Mouse (Mus musculus) kidney, adult 2 months (tissue): ENCODE data around the gene Ndufs2. TPM values are rescaled to one million over a fixed set of nuclear protein-coding genes. Genes with fewer than 3 reads are reported as not detected.
A peak's percentile ranks its signal among the peaks of the same experiment; 100 is the strongest.

ENCODE experiments used
- DNase-seq: peaks from one replicate; pipeline ENCODE4 v3.0.0; 2021
- H3K27ac ChIP-seq: fragments of 200-500 bp; 2 replicates; pipeline ENCODE4 v1.5.1; 2012; ENCODE audit warnings: low read depth, low read length, control low read depth, inconsistent platforms; ENCODE audit not compliant: insufficient read depth
- H3K27me3 ChIP-seq: fragments of 200-500 bp; replicated peaks from 2 replicates; pipeline ENCODE4 v1.6.1; 2012; ENCODE audit warnings: mild to moderate bottlenecking, moderate library complexity, low read length, inconsistent platforms; ENCODE audit not compliant: control insufficient read depth, insufficient read depth
- H3K36me3 ChIP-seq: fragments of 200-500 bp; 2 replicates; pipeline ENCODE4 v1.6.1; 2012; ENCODE audit warnings: mild to moderate bottlenecking, moderate library complexity, low read length, inconsistent platforms; ENCODE audit not compliant: control insufficient read depth, insufficient read depth
- H3K4me1 ChIP-seq: fragments of 200-500 bp; 2 replicates; pipeline ENCODE4 v1.6.1; 2011; ENCODE audit warnings: low read length; ENCODE audit not compliant: control insufficient read depth, insufficient read depth
- H3K4me3 ChIP-seq: fragments of 200-500 bp; 2 replicates; pipeline ENCODE4 v1.5.1; 2011; ENCODE audit warnings: mild to moderate bottlenecking, low read depth, low read length, control low read depth; ENCODE audit not compliant: insufficient read depth
- CTCF ChIP-seq: fragments of 200-500 bp; conservative IDR thresholded peaks from 2 replicates; pipeline ENCODE4 v1.5.1; 2011; ENCODE audit warnings: low read depth, mild to moderate bottlenecking, control low read depth, low read length, moderate library complexity, mixed read lengths; ENCODE audit not compliant: insufficient read depth, insufficient read length
- POLR2A ChIP-seq: fragments of 200-500 bp; IDR thresholded peaks from one replicate; pipeline ENCODE4 v1.6.1; 2011; ENCODE audit warnings: low read depth, low read length, control low read depth
- WGBS: fragments of 180-500 bp; shearing (Covaris S2); methylation state at CpG from one replicate; pipeline ENCODE4 v1.1.7; 2018; 5-methylcytosine and 5-hydroxymethylcytosine counted together
- polyA plus RNA-seq: library from polyadenylated mRNA; depleted of rRNA; stranded (reverse); fragments of >200 nt; gene quantifications from 2 replicates; pipeline ENCODE4 v1.2.3, GENCODE M21; 2012; rRNA removed

Gene Ndufs2
- 374 and 559 TPM in 2 replicates for polyA plus RNA-seq

DNA sequence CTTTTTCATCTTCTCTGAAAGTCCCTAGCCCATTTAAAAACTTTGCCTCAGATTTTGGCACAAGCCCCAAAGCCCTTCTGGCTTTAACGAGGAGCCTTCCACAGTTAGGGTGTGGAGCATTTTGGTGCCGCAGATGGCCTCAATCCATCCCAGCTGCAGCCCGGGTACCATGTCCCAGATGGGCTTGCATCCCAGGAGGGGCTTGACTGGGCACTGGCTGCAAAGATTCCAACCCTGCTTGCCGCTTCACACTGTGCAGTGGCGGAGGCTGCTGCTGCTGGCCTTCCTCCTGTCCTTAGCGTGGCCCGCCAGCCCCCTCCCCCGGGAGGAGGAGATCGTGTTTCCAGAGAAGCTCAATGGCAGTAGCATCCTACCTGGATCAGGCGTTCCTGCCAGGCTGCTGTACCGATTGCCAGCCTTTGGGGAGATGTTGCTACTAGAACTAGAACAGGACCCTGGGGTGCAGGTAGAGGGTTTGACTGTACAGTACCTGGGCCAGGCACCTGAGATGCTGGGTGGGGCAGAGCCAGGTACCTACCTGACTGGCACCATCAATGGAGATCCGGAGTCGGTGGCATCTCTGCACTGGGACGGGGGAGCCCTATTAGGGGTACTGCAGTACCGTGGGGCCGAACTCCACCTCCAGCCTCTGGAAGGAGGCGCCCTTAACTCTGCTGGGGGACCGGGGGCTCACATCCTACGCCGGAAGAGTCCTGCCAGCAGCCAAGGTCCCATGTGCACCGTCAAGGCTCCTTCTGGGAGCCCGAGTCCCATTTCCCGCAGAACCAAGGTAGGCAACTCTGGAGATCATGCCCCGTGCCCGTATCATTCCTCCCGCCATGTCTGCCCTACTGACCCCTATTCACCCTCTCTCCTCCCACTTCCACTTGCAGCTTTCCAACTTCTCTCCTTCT is at the start of gene Ndufs2:
Gene Ndufs2 (minus strand): TSS at position 709 of the 914 bp plus-strand sequence.
- no peak for DNase-seq
- peaks cover 3% of the 10 kb centered on the region; the same call in 1 of the 2 replicates for H3K4me1 ChIP-seq
- no peak for TF ChIP-seq CTCF
- no peak for TF ChIP-seq POLR2A
- H3K27me3 ChIP-seq, result no peaks in the 10 kb centered on the region
- peak within 1 kb of the TSS; percentile 24; the same call in 1 of the 2 replicates for H3K4me3 ChIP-seq
- WGBS, result 22% methylated on average over 26 of the region's 26 CpGs
- H3K27ac ChIP-seq, result no peak within 1 kb of the TSS
- no peaks in the 10 kb centered on the region for H3K36me3 ChIP-seq

DNA sequence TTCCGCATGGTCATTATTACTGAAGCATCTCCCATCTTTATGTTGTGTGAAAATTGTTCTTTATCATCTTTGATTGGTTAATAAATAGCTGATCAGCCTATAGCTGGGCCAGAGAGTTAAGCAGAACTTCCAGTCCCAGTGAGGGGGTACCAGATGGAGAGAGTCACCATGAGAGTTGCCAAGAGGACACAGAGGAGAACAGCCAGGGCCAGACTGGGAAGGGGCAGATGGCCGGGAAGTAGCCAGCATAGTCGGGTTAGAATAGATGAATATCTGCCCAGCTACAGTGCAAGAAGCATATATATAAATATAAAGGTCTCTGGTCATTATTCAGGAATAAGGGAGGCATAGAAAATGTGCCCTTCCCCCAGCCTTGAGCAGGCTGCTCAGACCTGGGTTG is 47.0 kb upstream of the Ndufs2 start:
- WGBS, result 72% methylated on average over 3 of the region's 3 CpGs

DNA sequence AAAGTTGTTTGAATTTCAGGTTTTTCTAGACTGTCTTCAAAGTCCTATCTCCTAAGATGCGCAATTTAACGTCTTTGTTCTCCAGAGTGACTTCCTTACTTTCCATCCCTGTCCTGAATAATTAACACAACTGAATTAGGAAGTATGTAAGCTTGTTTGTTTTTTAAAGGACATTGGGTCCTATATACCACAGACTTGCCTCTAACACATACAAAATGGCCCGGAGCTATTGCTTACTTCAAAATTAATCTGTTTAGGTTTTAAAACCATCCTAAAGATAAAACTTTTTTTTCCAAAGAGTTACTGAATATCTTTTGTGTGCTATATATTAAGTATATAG is 43.8 kb upstream of the Ndufs2 start:
- H3K4me1 ChIP-seq, result no peaks in the 10 kb centered on the region; the same call in 1 of the 2 replicates
- H3K27me3 ChIP-seq, result no peaks in the 10 kb centered on the region
- DNase-seq, result no peak
- no peaks in the 10 kb centered on the region for H3K36me3 ChIP-seq
- H3K27ac ChIP-seq, result peak overlapping the region; percentile 97
- WGBS, result 15% methylated on average over 3 of the region's 3 CpGs
- peak overlapping the region; percentile 89 for H3K4me3 ChIP-seq
- TF ChIP-seq POLR2A, result no peak
- TF ChIP-seq CTCF, result no peak

More for the DNA sequence above, 47.0 kb upstream of the Ndufs2 start:
- no peak overlapping the region for H3K27ac ChIP-seq
- no peak for TF ChIP-seq CTCF
- no peaks in the 10 kb centered on the region for H3K27me3 ChIP-seq
- no peaks in the 10 kb centered on the region for H3K36me3 ChIP-seq
- DNase-seq, result no peak
- H3K4me3 ChIP-seq, result no peak overlapping the region
- no peaks in the 10 kb centered on the region; the same call in 1 of the 2 replicates for H3K4me1 ChIP-seq

DNA sequence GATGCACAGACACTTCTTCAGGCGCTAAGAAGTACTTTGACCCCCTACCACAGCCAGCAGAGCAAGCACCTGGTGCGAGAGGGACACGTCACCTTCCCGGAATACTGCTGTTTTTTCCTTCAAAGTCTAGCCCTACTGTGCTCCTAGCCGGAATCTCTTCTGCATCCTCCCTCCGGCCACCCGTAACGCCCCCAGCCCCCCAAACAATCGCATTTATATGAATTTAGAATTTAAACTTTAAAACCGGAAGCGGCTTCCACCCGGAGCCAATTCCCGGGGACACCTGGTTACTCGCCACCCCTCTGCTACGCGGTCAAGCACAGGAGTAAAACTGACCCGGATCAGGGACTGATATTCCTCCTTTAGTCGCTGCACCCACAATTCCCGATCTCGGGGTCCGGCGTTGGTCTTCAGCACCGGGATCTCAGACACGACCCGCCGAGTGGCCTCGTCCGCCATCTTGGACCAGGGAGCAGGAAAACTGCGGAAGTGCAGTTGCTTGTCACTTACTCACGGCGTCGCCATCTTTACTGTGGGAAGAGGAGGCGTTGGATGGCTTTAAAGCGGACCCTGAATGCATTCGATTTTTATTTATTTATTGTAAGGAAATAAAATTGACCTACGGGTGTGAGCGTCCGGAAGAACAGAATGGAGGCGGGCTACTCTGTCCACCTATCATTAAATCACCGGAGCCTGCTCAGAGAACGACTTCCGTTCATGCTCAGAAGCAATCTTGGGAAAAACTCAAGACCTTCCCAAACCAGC is 43.3 kb upstream of the Ndufs2 start, which contains the start of gene Ufc1:
Gene Ufc1 (minus strand): TSS at position 727 of the 765 bp plus-strand sequence.
- TF ChIP-seq POLR2A (no peak), CTCF (no peak; the same call in 1 of the 2 replicates)
- H3K27me3 ChIP-seq, result no peaks in the 10 kb centered on the region
- H3K36me3 ChIP-seq, result no peaks in the 10 kb centered on the region
- peak within 1 kb of the TSS; percentile 89 for H3K4me3 ChIP-seq
- WGBS, result under 1% methylated on average over 42 of the region's 42 CpGs
- peak; percentile 93 for DNase-seq
- H3K27ac ChIP-seq, result peak within 1 kb of the TSS; percentile 97
- no peaks in the 10 kb centered on the region; the same call in 1 of the 2 replicates for H3K4me1 ChIP-seq

DNA sequence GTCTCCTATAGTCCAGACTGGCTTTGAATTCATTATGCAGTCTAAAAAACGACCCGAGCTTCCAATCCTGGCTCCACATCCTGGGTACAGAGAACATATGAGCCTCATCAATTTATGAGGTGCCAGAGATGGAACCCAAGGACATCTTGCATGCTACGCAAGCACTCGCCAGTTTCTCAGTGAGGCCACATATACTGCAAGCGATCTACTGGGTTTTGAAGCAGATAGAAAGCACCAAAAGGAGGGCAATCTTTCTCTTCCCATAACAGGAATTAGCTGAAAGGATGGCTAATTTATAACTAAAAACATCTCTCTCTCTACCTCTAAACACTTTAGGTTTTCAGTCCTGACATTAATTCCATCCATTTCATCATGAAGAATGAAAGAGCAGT is 42.7 kb upstream of the Ndufs2 start:
- 23% methylated on average over 5 of the region's 5 CpGs for WGBS
- DNase-seq, result no peak
- no peaks in the 10 kb centered on the region for H3K36me3 ChIP-seq

DNA sequence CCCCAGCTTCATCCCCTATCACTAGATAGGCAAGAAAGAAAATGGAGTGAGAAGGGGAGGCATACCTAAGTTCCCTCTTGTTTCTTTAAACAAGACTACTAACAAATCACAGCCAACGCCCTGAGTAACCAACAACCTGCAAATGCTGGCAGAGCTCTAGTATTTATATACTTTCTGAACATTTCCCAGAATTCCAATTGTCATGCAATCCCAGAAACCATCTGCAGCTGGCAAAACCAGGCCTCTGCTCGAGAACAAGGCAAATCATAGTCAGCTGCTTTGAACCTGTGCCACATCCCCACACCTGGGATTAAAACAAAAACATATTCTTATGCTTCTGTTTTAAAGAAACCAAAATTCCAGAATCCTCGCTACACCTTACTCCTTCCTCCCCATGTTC is 42.2 kb upstream of the Ndufs2 start:
- no peak for DNase-seq
- Histone ChIP-seq H3K36me3 (no peaks in the 10 kb centered on the region), H3K4me1 (no peaks in the 10 kb centered on the region; the same call in 1 of the 2 replicates), H3K4me3 (no peak overlapping the region), H3K27me3 (no peaks in the 10 kb centered on the region), H3K27ac (no peak overlapping the region)
- TF ChIP-seq CTCF, result no peak
- TF ChIP-seq POLR2A, result no peak
- WGBS, result 74% methylated on average over 3 of the region's 3 CpGs

More for the DNA sequence above, 42.7 kb upstream of the Ndufs2 start:
- Histone ChIP-seq H3K4me1 (no peaks in the 10 kb centered on the region; the same call in 1 of the 2 replicates), H3K4me3 (peak overlapping the region; percentile 89), H3K27ac (peak overlapping the region; percentile 97), H3K27me3 (no peaks in the 10 kb centered on the region)
- TF ChIP-seq POLR2A (no peak), CTCF (no peak)
